Mouse (Mus musculus) MEL-GATA-1-ER (cell line): Measurements from ENCODE around the gene 2210010C04Rik.

Experiments
- DNase-seq: peaks from one replicate; pipeline ENCODE4 v3.0.0-alpha.2; 2012; ENCODE audit warnings: low read depth; ENCODE audit errors: extremely low read depth

2210010C04Rik gene

GRCm38 (mm10) chr6:41035409-41035808, at the start of gene 2210010C04Rik:
Gene 2210010C04Rik (minus strand): TSS chr6:41035509.
- no peak for DNase-seq

DNA sequence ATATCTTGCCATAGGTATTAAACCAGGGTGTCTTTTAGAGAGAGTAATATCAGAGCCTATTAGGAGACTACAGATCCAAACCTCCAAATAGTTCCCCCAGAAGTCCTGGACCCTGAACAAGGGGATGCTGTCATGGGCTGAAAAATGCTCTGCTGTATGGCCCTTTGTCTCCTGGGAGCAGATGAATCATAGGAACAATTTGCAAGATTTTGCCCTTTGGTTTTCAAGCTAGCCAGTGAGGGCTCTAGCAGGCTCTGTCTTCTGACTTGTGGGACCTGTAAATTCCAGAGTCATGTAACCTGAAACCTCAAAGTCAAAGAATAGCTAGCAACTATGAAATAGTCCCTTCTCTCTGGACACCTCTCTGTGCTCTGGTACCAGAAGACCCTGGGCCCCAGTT, 44.8 kb upstream of the 2210010C04Rik start:
- no peak for DNase-seq

GRCm38 (mm10) chr6:41078539-41079303, 43.4 kb upstream of the 2210010C04Rik start:
- no peak for DNase-seq

- DNase-seq = no peak
Measured at GRCm38 (mm10) chr6:41075753-41076152, 40.4 kb upstream of the 2210010C04Rik start.

DNA sequence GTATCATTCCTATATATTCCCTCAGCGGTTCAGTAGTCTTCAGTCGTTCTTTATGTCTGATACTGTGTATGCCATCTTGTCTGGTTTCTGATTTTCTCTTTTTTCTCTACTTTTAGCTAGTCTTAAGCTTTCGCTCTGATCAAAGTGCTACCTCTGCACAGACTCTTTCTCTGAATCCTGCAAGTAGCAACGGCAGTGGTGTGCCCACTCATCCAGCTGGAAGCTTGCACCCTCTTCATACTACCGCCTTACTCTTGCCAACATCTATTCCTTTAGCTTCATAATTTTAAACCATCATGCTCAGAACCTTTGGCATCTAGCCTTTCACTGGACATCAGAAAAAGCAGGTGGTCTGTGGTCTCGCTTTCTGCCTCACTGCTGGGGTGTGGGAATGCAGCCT, 28.0 kb upstream of the 2210010C04Rik start:
- DNase-seq = no peak

- DNase-seq = no peak
Measured at GRCm38 (mm10) chr6:41062746-41063145, 27.4 kb upstream of the 2210010C04Rik start.

GRCm38 (mm10) chr6:41062081-41062480, 26.8 kb upstream of the 2210010C04Rik start:
- DNase-seq = no peak

GRCm38 (mm10) chr6:41061085-41061484, 25.8 kb upstream of the 2210010C04Rik start:
- peak; percentile 1 for DNase-seq

GRCm38 (mm10) chr6:41057653-41058052, 22.3 kb upstream of the 2210010C04Rik start:
- no peak for DNase-seq

DNA sequence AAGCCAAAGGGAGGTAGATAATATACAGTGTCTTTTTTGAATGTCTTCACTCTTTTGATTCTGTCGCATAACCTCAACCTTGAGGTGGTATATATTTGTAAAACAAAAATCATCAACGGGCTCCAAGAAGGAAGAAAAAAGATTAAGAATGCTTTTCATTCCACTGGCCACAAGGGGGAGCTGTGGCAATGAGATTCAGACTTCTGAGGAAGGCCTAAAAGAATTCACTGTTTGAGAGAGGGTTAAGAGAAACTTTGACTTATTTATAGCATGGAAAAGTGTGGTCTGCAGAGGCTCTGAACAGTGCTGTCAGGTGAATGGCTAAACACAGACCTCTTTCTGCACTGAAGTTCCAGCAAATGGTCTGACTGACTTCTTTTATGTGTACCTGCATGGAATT, 20.3 kb upstream of the 2210010C04Rik start:
- DNase-seq = peak; percentile 29

DNA sequence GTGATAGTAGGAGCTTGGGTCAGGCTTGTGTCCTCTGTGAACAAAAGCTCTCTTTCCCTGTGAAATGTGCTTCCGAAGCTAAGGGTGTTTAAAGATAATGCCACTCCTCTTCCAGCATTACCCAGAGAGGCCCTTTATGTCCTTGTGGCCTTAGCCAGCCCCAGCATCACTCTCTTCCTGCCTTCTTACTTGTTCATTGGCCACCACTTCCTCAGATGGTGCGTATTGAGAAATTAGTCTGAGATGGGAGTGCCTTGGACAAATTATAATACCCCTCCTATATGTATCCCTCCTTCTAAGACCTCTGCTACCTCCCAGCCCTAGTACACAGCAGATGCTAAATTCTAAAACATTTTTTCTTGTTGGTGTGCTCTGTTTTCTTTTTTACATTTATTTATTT, 19.1 kb upstream of the 2210010C04Rik start:
- DNase-seq = no peak

DNA sequence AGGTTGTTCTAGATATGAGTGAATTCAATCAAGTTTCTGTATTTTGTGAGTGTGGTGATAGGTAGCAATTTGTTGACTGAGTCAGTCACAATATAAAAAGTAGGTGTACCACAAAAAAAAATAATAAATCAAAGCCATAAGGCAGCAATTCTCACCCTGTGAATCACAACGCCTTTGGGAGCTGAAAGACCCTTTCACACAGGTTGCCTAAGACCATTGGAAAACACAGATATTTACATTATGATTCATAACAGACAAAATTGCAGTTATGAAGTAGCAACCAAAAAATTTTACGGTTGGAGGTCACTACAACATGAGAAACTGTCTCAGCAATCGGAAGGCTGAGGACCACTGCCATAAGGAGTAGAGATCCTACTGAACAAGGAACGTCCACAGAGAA, 16.5 kb upstream of the 2210010C04Rik start:
- no peak for DNase-seq

DNA sequence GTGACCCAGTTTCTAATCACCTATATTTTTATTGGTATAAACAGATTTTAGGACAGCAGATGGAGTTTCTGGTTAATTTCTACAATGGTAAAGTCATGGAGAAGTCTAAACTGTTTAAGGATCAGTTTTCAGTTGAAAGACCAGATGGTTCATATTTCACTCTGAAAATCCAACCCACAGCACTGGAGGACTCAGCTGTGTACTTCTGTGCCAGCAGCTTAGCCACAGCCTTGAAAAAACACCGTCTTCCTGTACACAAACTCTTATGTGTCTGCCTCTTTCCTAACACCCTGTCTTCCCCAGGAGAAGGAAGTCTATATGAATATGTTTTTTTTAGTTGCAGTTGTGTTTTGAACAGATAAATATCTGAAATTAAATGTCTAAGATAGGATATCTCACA, 13.3 kb upstream of the 2210010C04Rik start:
- no peak for DNase-seq

GRCm38 (mm10) chr6:41047961-41048360, 12.7 kb upstream of the 2210010C04Rik start:
- DNase-seq = no peak

GRCm38 (mm10) chr6:41047202-41047601, 11.9 kb upstream of the 2210010C04Rik start:
- DNase-seq = no peak

DNA sequence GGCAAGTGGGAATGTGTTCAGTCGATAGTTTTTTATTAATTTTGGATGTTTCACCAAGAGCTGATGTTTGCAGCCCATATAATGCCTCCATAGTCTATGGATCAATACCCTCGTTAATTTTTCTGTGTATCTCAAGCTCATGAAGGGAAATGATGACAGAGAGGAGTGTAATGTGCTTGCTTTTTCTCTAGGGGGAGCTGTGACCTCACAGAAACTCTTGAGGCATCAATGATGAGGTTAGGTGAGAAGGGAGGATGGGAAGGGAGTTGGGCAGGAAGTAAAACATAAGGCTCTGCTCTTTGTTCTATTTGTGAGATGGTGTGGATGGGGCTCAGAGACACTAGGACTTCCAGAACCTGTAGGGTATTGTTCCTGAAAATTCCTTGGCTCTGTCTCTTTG, 11.2 kb upstream of the 2210010C04Rik start:
- DNase-seq = peak; percentile 2

DNA sequence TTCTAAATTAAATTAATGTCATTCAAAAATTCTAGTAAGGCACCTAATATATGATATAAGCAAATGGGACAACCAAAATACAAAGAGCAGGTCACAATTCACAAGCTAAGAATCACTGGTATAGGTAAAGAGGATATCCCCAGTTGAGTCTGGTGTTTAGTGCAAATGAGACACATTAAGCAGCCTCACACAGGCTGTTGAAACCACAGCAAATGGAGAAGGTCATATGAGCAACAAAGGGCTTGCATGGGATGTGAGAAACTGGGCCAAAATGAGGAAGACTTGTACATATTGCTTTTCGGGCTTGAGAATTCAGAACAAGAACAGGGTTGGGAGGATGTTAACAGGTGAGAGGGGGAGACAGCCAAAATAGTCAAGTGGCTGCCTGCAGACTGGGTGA, 9.4 kb upstream of the 2210010C04Rik start:
- no peak for DNase-seq

GRCm38 (mm10) chr6:41044314-41044713, 9.0 kb upstream of the 2210010C04Rik start:
- no peak for DNase-seq

- DNase-seq = no peak
Measured at GRCm38 (mm10) chr6:41032802-41033201, 2.5 kb downstream of the 2210010C04Rik start.

DNA sequence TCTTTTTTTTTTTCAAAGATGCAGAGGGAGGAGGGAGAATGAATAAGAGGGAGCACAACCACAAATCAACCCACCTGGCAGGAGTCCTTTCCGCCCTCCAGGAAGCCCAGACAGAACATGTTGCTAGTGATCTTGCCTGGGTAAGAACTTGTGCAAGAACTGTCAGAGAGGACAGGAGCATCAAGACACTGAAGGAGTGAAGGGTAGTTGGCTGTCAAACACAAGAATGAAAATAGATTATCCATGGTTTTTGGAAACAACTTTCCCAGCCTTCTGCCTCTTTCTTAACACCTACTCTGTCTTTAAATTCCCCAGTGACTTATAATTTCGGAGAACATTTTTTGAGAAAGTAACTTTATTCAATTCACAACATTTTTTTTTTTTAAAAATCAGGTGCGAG, 3.1 kb downstream of the 2210010C04Rik start:
- no peak for DNase-seq

- no peak for DNase-seq
Measured at GRCm38 (mm10) chr6:41030821-41031220, 4.5 kb downstream of the 2210010C04Rik start.

GRCm38 (mm10) chr6:41027053-41027452, 8.3 kb downstream of the 2210010C04Rik start:
- no peak for DNase-seq

DNA sequence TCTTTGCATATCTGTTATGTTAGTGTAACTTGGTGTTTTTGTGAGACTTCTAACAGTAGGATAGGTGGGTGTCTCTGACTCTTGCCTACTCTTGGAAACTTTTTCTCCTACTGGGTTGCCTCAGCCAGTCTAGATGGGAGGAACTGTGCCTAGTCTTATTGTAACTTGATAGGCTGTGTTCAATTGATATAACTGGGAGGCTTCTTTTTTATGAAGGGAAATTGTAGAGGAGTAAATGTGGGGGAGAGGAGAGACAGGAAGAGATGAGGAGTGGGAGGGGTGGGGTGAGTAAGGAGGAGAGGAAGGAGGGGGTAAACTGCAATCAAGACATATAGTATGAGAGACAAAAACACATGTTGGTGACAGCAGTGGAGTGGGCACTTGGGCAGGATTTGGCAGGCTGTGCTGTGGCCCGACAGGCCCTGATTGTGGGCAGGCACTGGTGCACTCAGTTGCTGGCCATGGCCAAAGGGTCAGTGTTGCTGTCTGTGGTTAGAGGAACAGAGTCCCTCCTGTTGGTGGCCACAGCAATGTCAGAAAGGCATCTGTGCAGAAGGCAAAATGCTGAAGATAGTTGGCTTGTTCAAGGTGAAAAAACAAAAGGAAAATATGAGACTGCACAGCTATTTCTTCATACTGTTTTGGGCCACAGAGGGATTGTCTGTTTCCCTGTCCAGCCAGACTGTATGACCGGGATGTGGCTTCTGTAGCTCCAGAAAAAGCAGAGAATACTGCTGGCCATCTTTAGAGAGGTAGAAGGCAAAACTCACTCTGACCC, 9.2 kb downstream of the 2210010C04Rik start:
- no peak for DNase-seq
